Mouse (Mus musculus): ENCODE measurements around the gene Thtpa. TPM values are rescaled to one million over a fixed set of nuclear protein-coding genes. Genes with fewer than 3 reads are reported as not detected.

The Thtpa gene
- polyA plus RNA-seq, 1 experiment from 2014 or later = 10.5 TPM

GRCm38 (mm10) chr14:55095671-55096070 is 1.1 kb downstream of the Thtpa start:
- WGBS = 59% methylated on average over 12 of the region's 12 CpGs

GRCm38 (mm10) chr14:55096573-55097087 is 2.0 kb downstream of the Thtpa start:
- no peaks in the 10 kb centered on the region for H3K9me3 ChIP-seq (ENCODE audit: control insufficient read depth, low read length)
- peak overlapping the region; percentile 17; the same call in 1 of the 2 replicates for H3K4me3 ChIP-seq (ENCODE audit: low read depth, low read length)
- H3K36me3 ChIP-seq (ENCODE audit: control insufficient read depth, insufficient read depth, low read length) = peaks cover 9% of the 10 kb centered on the region
- 66% methylated on average over 9 of the region's 9 CpGs for WGBS
- H3K27me3 ChIP-seq (replicated peaks; ENCODE audit: control insufficient read depth, insufficient read depth, low read length) = no peaks in the 10 kb centered on the region
- DNase-seq (ENCODE audit: low spot score) (no peak), ATAC-seq (replicated peaks; ENCODE audit: low FRiP score) (no peak)
- H3K4me2 ChIP-seq = peak overlapping the region; percentile 23
- H3K9ac ChIP-seq (ENCODE audit: low read depth, low read length) = no peak overlapping the region
- 0 out of 2 replicates have a peak overlapping the region, but pooled peaks have one; percentile 22 for H3K27ac ChIP-seq (ENCODE audit: low read depth, low read length)
- H3K4me1 ChIP-seq (replicated peaks; ENCODE audit: control insufficient read depth, insufficient read depth, low read length) = peaks cover 12% of the 10 kb centered on the region

More at GRCm38 (mm10) chr14:55095671-55096070, 1.1 kb downstream of the Thtpa start:
- Histone ChIP-seq H3K4me3 (ENCODE audit: low read depth, low read length) (peak overlapping the region; percentile 71), H3K4me2 (peak overlapping the region; percentile 85), H3K9me3 (ENCODE audit: control insufficient read depth, low read length) (no peaks in the 10 kb centered on the region), H3K36me3 (ENCODE audit: control insufficient read depth, insufficient read depth, low read length) (peaks cover 7% of the 10 kb centered on the region), H3K27ac (ENCODE audit: low read depth, low read length) (peak overlapping the region; percentile 53), H3K4me1 (replicated peaks; ENCODE audit: control insufficient read depth, insufficient read depth, low read length) (peaks cover 20% of the 10 kb centered on the region), H3K27me3 (replicated peaks; ENCODE audit: control insufficient read depth, insufficient read depth, low read length) (no peaks in the 10 kb centered on the region), H3K9ac (ENCODE audit: low read depth, low read length) (peak overlapping the region; percentile 81)
- ATAC-seq (replicated peaks; ENCODE audit: low FRiP score) (no peak), DNase-seq (ENCODE audit: low spot score) (no peak)

GRCm38 (mm10) chr14:55097646-55098045 is 3.1 kb downstream of the Thtpa start:
- H3K4me1 ChIP-seq (replicated peaks; ENCODE audit: control insufficient read depth, insufficient read depth, low read length) = peaks cover 12% of the 10 kb centered on the region
- peaks cover 11% of the 10 kb centered on the region for H3K36me3 ChIP-seq (ENCODE audit: control insufficient read depth, insufficient read depth, low read length)
- ATAC-seq (replicated peaks; ENCODE audit: low FRiP score) (no peak), DNase-seq (ENCODE audit: low spot score) (no peak)
- no peak overlapping the region for H3K4me3 ChIP-seq (ENCODE audit: low read depth, low read length)
- H3K9ac ChIP-seq (ENCODE audit: low read depth, low read length) = no peak overlapping the region
- H3K9me3 ChIP-seq (ENCODE audit: control insufficient read depth, low read length) = no peaks in the 10 kb centered on the region
- no peak overlapping the region for H3K4me2 ChIP-seq
- H3K27ac ChIP-seq (ENCODE audit: low read depth, low read length) = no peak overlapping the region
- 62% methylated on average over 10 of the region's 10 CpGs for WGBS
- no peaks in the 10 kb centered on the region for H3K27me3 ChIP-seq (replicated peaks; ENCODE audit: control insufficient read depth, insufficient read depth, low read length)

GRCm38 (mm10) chr14:55098067-55098466 is 3.5 kb downstream of the Thtpa start:
- Histone ChIP-seq H3K27me3 (replicated peaks; ENCODE audit: control insufficient read depth, insufficient read depth, low read length) (no peaks in the 10 kb centered on the region), H3K4me3 (ENCODE audit: low read depth, low read length) (no peak overlapping the region), H3K4me2 (no peak overlapping the region), H3K27ac (ENCODE audit: low read depth, low read length) (no peak overlapping the region), H3K4me1 (replicated peaks; ENCODE audit: control insufficient read depth, insufficient read depth, low read length) (peaks cover 12% of the 10 kb centered on the region), H3K36me3 (ENCODE audit: control insufficient read depth, insufficient read depth, low read length) (peaks cover 12% of the 10 kb centered on the region), H3K9me3 (ENCODE audit: control insufficient read depth, low read length) (no peaks in the 10 kb centered on the region), H3K9ac (ENCODE audit: low read depth, low read length) (no peak overlapping the region)
- ATAC-seq (replicated peaks; ENCODE audit: low FRiP score) = no peak
- 62% methylated on average over 4 of the region's 4 CpGs for WGBS
- DNase-seq (ENCODE audit: low spot score) = no peak

- H3K4me3 ChIP-seq (ENCODE audit: low read depth, low read length) = no peak overlapping the region
- H3K9ac ChIP-seq (ENCODE audit: low read depth, low read length) = no peak overlapping the region
- H3K36me3 ChIP-seq (ENCODE audit: control insufficient read depth, insufficient read depth, low read length) = peaks cover 12% of the 10 kb centered on the region
- H3K9me3 ChIP-seq (ENCODE audit: control insufficient read depth, low read length) = no peaks in the 10 kb centered on the region
- H3K4me2 ChIP-seq = no peak overlapping the region
- no peak for ATAC-seq (replicated peaks; ENCODE audit: low FRiP score)
- no peak overlapping the region for H3K27ac ChIP-seq (ENCODE audit: low read depth, low read length)
- peaks cover 8% of the 10 kb centered on the region; the same call in 1 of the 2 replicates for H3K4me1 ChIP-seq (replicated peaks; ENCODE audit: control insufficient read depth, insufficient read depth, low read length)
- WGBS = 53% methylated on average over 4 of the region's 4 CpGs
- DNase-seq (ENCODE audit: low spot score) = no peak
- no peaks in the 10 kb centered on the region for H3K27me3 ChIP-seq (replicated peaks; ENCODE audit: control insufficient read depth, insufficient read depth, low read length)
These were observed 7.0 kb downstream of the Thtpa start for GRCm38 (mm10) chr14:55101592-55101991.

- H3K36me3 ChIP-seq (ENCODE audit: control insufficient read depth, insufficient read depth, low read length) = peaks cover 12% of the 10 kb centered on the region
- H3K9ac ChIP-seq (ENCODE audit: low read depth, low read length) = no peak overlapping the region
- H3K4me2 ChIP-seq = no peak overlapping the region
These were observed 7.7 kb downstream of the Thtpa start for GRCm38 (mm10) chr14:55102253-55102785.

GRCm38 (mm10) chr14:55104365-55104764 is 9.8 kb downstream of the Thtpa start:
- no peak overlapping the region for H3K4me3 ChIP-seq (ENCODE audit: low read depth, low read length)
- H3K9me3 ChIP-seq (ENCODE audit: control insufficient read depth, low read length) = no peaks in the 10 kb centered on the region
- H3K27me3 ChIP-seq (replicated peaks; ENCODE audit: control insufficient read depth, insufficient read depth, low read length) = peaks cover 11% of the 10 kb centered on the region
- 86% methylated on average over 18 of the region's 18 CpGs for WGBS
- DNase-seq (ENCODE audit: low spot score) (no peak), ATAC-seq (replicated peaks; ENCODE audit: low FRiP score) (no peak)
- no peak overlapping the region for H3K4me2 ChIP-seq
- peaks cover 15% of the 10 kb centered on the region; the same call in 1 of the 2 replicates for H3K4me1 ChIP-seq (replicated peaks; ENCODE audit: control insufficient read depth, insufficient read depth, low read length)
- peaks cover 5% of the 10 kb centered on the region for H3K36me3 ChIP-seq (ENCODE audit: control insufficient read depth, insufficient read depth, low read length)
- no peak overlapping the region for H3K27ac ChIP-seq (ENCODE audit: low read depth, low read length)
- no peak overlapping the region for H3K9ac ChIP-seq (ENCODE audit: low read depth, low read length)

More at GRCm38 (mm10) chr14:55102253-55102785, 7.7 kb downstream of the Thtpa start:
- Histone ChIP-seq H3K9me3 (ENCODE audit: control insufficient read depth, low read length) (no peaks in the 10 kb centered on the region), H3K27me3 (replicated peaks; ENCODE audit: control insufficient read depth, insufficient read depth, low read length) (no peaks in the 10 kb centered on the region; the same call in 1 of the 2 replicates), H3K27ac (ENCODE audit: low read depth, low read length) (no peak overlapping the region), H3K4me1 (replicated peaks; ENCODE audit: control insufficient read depth, insufficient read depth, low read length) (peaks cover 11% of the 10 kb centered on the region; the same call in 1 of the 2 replicates), H3K4me3 (ENCODE audit: low read depth, low read length) (no peak overlapping the region)
- no peak for DNase-seq (ENCODE audit: low spot score)
- ATAC-seq (replicated peaks; ENCODE audit: low FRiP score) = no peak
- WGBS = 86% methylated on average over 15 of the region's 15 CpGs

GRCm38 (mm10) chr14:55105386-55105785 is 10.8 kb downstream of the Thtpa start:
- H3K9ac ChIP-seq (ENCODE audit: low read depth, low read length) = no peak overlapping the region
- H3K27ac ChIP-seq (ENCODE audit: low read depth, low read length) = no peak overlapping the region
- H3K27me3 ChIP-seq (replicated peaks; ENCODE audit: control insufficient read depth, insufficient read depth, low read length) = peaks cover 22% of the 10 kb centered on the region
- no peak for ATAC-seq (replicated peaks; ENCODE audit: low FRiP score)
- no peak for DNase-seq (ENCODE audit: low spot score)
- no peaks in the 10 kb centered on the region for H3K9me3 ChIP-seq (ENCODE audit: control insufficient read depth, low read length)
- peak overlapping the region; percentile 82 for H3K4me2 ChIP-seq
- peaks cover 5% of the 10 kb centered on the region for H3K36me3 ChIP-seq (ENCODE audit: control insufficient read depth, insufficient read depth, low read length)
- peaks cover 16% of the 10 kb centered on the region; the same call in 1 of the 2 replicates for H3K4me1 ChIP-seq (replicated peaks; ENCODE audit: control insufficient read depth, insufficient read depth, low read length)
- 9% methylated on average over 7 of the region's 7 CpGs for WGBS
- H3K4me3 ChIP-seq (ENCODE audit: low read depth, low read length) = peak overlapping the region; percentile 54
